Mouse (Mus musculus) spleen, postnatal 14 days (tissue): ENCODE data around the gene Gm13276.
"Not testable (repeated sequence)": the region's sequence is repeated elsewhere in the genome, so short reads cannot be mapped to it uniquely, and the experiment has no call there.

Experiments used
- DNase-seq, 2 experiments: peaks; one replicate each; pipeline ENCODE4 v3.0.0; 2021 to 2022; ENCODE audit warnings: low spot score in 2 of 2

Gm13276 gene

GRCm38 (mm10) chr4:88785409-88785808 is at the start of gene Gm13276:
Gene Gm13276 (plus strand): TSS chr4:88785709.
- not testable (repeated sequence) for DNase-seq

- DNase-seq: peak; percentile 43 to 60
Measured at GRCm38 (mm10) chr4:88738480-88738879, 47.0 kb upstream of the Gm13276 start.

- no peak for DNase-seq
Measured at GRCm38 (mm10) chr4:88739036-88739435, 46.5 kb upstream of the Gm13276 start.

GRCm38 (mm10) chr4:88741426-88741825 is 44.1 kb upstream of the Gm13276 start:
- DNase-seq: no peak

GRCm38 (mm10) chr4:88742771-88743371 is 42.6 kb upstream of the Gm13276 start:
- no peak for DNase-seq

- no peak for DNase-seq
Measured at GRCm38 (mm10) chr4:88744207-88744606, 41.3 kb upstream of the Gm13276 start.

GRCm38 (mm10) chr4:88749926-88750325 is 35.6 kb upstream of the Gm13276 start:
- no peak for DNase-seq

GRCm38 (mm10) chr4:88754818-88755340 is 30.6 kb upstream of the Gm13276 start, which contains the start of gene Gm13271:
Gene Gm13271 (plus strand): TSS chr4:88754868.
- peak; percentile 62 to 66 for DNase-seq

- DNase-seq: not testable (repeated sequence)
Measured at GRCm38 (mm10) chr4:88756581-88757513, 28.7 kb upstream of the Gm13276 start.

GRCm38 (mm10) chr4:88757628-88758031 is 27.9 kb upstream of the Gm13276 start:
- peak; percentile 74 to 75 for DNase-seq

GRCm38 (mm10) chr4:88758751-88759150 is 26.8 kb upstream of the Gm13276 start:
- not testable (repeated sequence) for DNase-seq

- not testable (repeated sequence) for DNase-seq
Measured at GRCm38 (mm10) chr4:88759610-88760268, 25.8 kb upstream of the Gm13276 start, which contains the start of gene Gm13283. Gene Gm13283 (plus strand): TSS chr4:88760119.

- peak in 1 of 2 experiments; percentile 27 for DNase-seq
Measured at GRCm38 (mm10) chr4:88760431-88760830, 25.1 kb upstream of the Gm13276 start.

- DNase-seq: peak; percentile 59 to 61
Measured at GRCm38 (mm10) chr4:88761776-88762175, 23.7 kb upstream of the Gm13276 start.

- DNase-seq: not testable (repeated sequence)
Measured at GRCm38 (mm10) chr4:88762341-88762740, 23.2 kb upstream of the Gm13276 start.

- DNase-seq: not testable (repeated sequence)
Measured at GRCm38 (mm10) chr4:88763384-88764018, 22.0 kb upstream of the Gm13276 start.

GRCm38 (mm10) chr4:88773534-88773933 is 12.0 kb upstream of the Gm13276 start, which contains the start of gene Gm13290:
Gene Gm13290 (plus strand): TSS chr4:88773834.
- not testable (repeated sequence) for DNase-seq

GRCm38 (mm10) chr4:88776622-88777021 is 8.9 kb upstream of the Gm13276 start, which contains the start of gene Gm13289:
Gene Gm13289 (plus strand): TSS chr4:88776922.
- DNase-seq: not testable (repeated sequence)

GRCm38 (mm10) chr4:88779550-88779949 is 6.0 kb upstream of the Gm13276 start, which contains the start of gene Gm13272:
Gene Gm13272 (plus strand): TSS chr4:88779850.
- DNase-seq: not testable (repeated sequence)

GRCm38 (mm10) chr4:88780320-88780719 is 5.2 kb upstream of the Gm13276 start:
- DNase-seq: not testable (repeated sequence)

- DNase-seq: not testable (repeated sequence)
Measured at GRCm38 (mm10) chr4:88781831-88782230, 3.7 kb upstream of the Gm13276 start, which contains the start of gene Ifnz. Gene Ifnz (plus strand): TSS chr4:88782131.
